Mouse (Mus musculus) embryonic fibroblast, embryonic 13.5 days (primary cell): ENCODE measurements around the gene Ddx50.

Experiments used
- CTCF ChIP-seq: IDR thresholded peaks from 2 replicates; pipeline ENCODE4 v1.5.1; 2011; ENCODE audit warnings: mild to moderate bottlenecking, control low read depth, low read length, moderate library complexity, borderline replicate concordance; ENCODE audit not compliant: insufficient read depth
- POLR2A ChIP-seq: IDR thresholded peaks from 2 replicates; pipeline ENCODE4 v1.6.1; 2011; ENCODE audit warnings: low read depth, mild to moderate bottlenecking, control low read depth, low read length, moderate library complexity

GRCm38 (mm10) chr10:62668463-62668862, 17.4 kb upstream of the Ddx50 start:
- no peak for TF ChIP-seq POLR2A
- TF ChIP-seq CTCF = no peak
